Mouse (Mus musculus) MEL (cell line): ENCODE results near the gene Pea15a. TPM values are rescaled to one million over a fixed set of nuclear protein-coding genes. Genes with fewer than 3 reads are reported as not detected.

ENCODE experiments used
- DNase-seq: peaks from one replicate; pipeline ENCODE4 v3.0.0; 2011; ENCODE audit warnings: low read depth, low spot score
- H3K27ac ChIP-seq: 2 replicates; pipeline ENCODE4 v1.5.1; 2012; ENCODE audit warnings: low read depth, mild to moderate bottlenecking, control low read depth, low read length, moderate library complexity; ENCODE audit not compliant: control insufficient read depth
- H3K27me3 ChIP-seq, 2 experiments: fragments of 150-350 bp in 1 of 2; sonication (generic) in 1 of 2; 2 replicates each; pipeline ENCODE4 v1.6.1; 2012; ENCODE audit warnings: low read length in 2 of 2, mild to moderate bottlenecking in 2 of 2, improper control_type of control experiment in 1 of 2, moderate library complexity in 1 of 2; ENCODE audit not compliant: insufficient read depth in 2 of 2, control insufficient read depth in 1 of 2
- H3K36me3 ChIP-seq, 2 experiments: 2 replicates each; pipeline ENCODE4 v1.6.1; 2012 to 2014; ENCODE audit warnings: low read length in 2 of 2, improper control_type of control experiment in 1 of 2, inconsistent platforms in 1 of 2, mild to moderate bottlenecking in 1 of 2; ENCODE audit not compliant: insufficient read depth in 2 of 2, control insufficient read depth in 1 of 2
- H3K4me1 ChIP-seq, 2 experiments: fragments of 150-350 bp in 1 of 2; sonication (generic) in 1 of 2; 2 replicates each; pipeline ENCODE4 v1.6.1; 2012; ENCODE audit warnings: low read length in 2 of 2, improper control_type of control experiment in 1 of 2, mild to moderate bottlenecking in 1 of 2; ENCODE audit not compliant: insufficient read depth in 2 of 2, control insufficient read depth in 1 of 2
- H3K4me3 ChIP-seq, 2 experiments: fragments of 150-350 bp in 1 of 2; sonication (generic) in 1 of 2; 2 replicates each; pipeline ENCODE4 v1.5.1; 2012; ENCODE audit warnings: low read depth in 2 of 2, low read length in 2 of 2, mild to moderate bottlenecking in 2 of 2, moderate library complexity in 2 of 2, control low read depth in 1 of 2, improper control_type of control experiment in 1 of 2; ENCODE audit not compliant: control insufficient read depth in 1 of 2, insufficient read depth in 1 of 2
- H3K79me2 ChIP-seq: 2 replicates; pipeline ENCODE4 v1.6.1; 2012; ENCODE audit warnings: mild to moderate bottlenecking, low read length, moderate library complexity; ENCODE audit not compliant: control insufficient read depth, poor library complexity, insufficient read depth
- H3K9ac ChIP-seq: 2 replicates; pipeline ENCODE4 v1.6.1; 2012; ENCODE audit warnings: low read depth, mild to moderate bottlenecking, control low read depth, low read length, moderate library complexity; ENCODE audit not compliant: control insufficient read depth, poor library complexity, severe bottlenecking
- H3K9me3 ChIP-seq: fragments of 150-350 bp; sonication (generic); replicated peaks from 2 replicates; pipeline ENCODE4 v1.6.1; 2012; ENCODE audit warnings: mild to moderate bottlenecking, low read length, improper control_type of control experiment, moderate library complexity; ENCODE audit not compliant: insufficient read depth
- CHD1 ChIP-seq: IDR thresholded peaks from 2 replicates; pipeline ENCODE4 v1.6.1; 2012; ENCODE audit warnings: low read depth, mild to moderate bottlenecking, inconsistent platforms, low read length, improper control_type of control experiment
- CTCF ChIP-seq, 3 experiments: IDR thresholded peaks in 2 of 3; conservative IDR thresholded peaks in 1 of 3; 2 replicates each; pipeline ENCODE4 v1.5.1; 2011 to 2012; ENCODE audit warnings: low read length in 3 of 3, low read depth in 2 of 3, mild to moderate bottlenecking in 2 of 3, improper control_type of control experiment in 1 of 3, inconsistent platforms in 1 of 3, mixed read lengths in 1 of 3, moderate library complexity in 1 of 3; ENCODE audit not compliant: control insufficient read depth in 1 of 3, insufficient read depth in 1 of 3, poor library complexity in 1 of 3, severe bottlenecking in 1 of 3
- E2F4 ChIP-seq: IDR thresholded peaks from 2 replicates; pipeline ENCODE4 v1.6.1; 2011; ENCODE audit warnings: low read depth, low read length, improper control_type of control experiment, borderline replicate concordance
- EP300 ChIP-seq, 2 experiments: IDR thresholded peaks; 2 replicates each; pipeline ENCODE4 v1.6.1; 2011; ENCODE audit warnings: improper control_type of control experiment in 2 of 2, low read length in 2 of 2, low read depth in 1 of 2, mild to moderate bottlenecking in 1 of 2
- ETS1 ChIP-seq: IDR thresholded peaks from 2 replicates; pipeline ENCODE4 v1.6.1; 2012; ENCODE audit warnings: low read depth, mild to moderate bottlenecking, inconsistent platforms, low read length, improper control_type of control experiment, moderate library complexity
- HCFC1 ChIP-seq: IDR thresholded peaks from 2 replicates; pipeline ENCODE4 v1.6.1; 2012; ENCODE audit warnings: low read depth, mild to moderate bottlenecking, inconsistent platforms, low read length, improper control_type of control experiment, moderate library complexity
- JUND ChIP-seq: IDR thresholded peaks from 2 replicates; pipeline ENCODE4 v1.6.1; 2011; ENCODE audit warnings: low read depth, mild to moderate bottlenecking, improper control_type of control experiment, low read length
- MAX ChIP-seq: IDR thresholded peaks from 2 replicates; pipeline ENCODE4 v1.6.1; 2011; ENCODE audit warnings: low read length, improper control_type of control experiment
- MYB ChIP-seq: IDR thresholded peaks from 2 replicates; pipeline ENCODE4 v1.6.1; 2011; ENCODE audit warnings: mild to moderate bottlenecking, low read depth, low read length, improper control_type of control experiment
- NELFE ChIP-seq: IDR thresholded peaks from 2 replicates; pipeline ENCODE4 v1.6.1; 2011; ENCODE audit warnings: low read depth, low read length, improper control_type of control experiment
- POLR2A ChIP-seq, 2 experiments: IDR thresholded peaks; 2 replicates each; pipeline ENCODE4 v1.6.1; 2011 to 2012; ENCODE audit warnings: low read length in 2 of 2, mild to moderate bottlenecking in 2 of 2, control low read depth in 1 of 2, improper control_type of control experiment in 1 of 2, low read depth in 1 of 2, moderate library complexity in 1 of 2; ENCODE audit not compliant: control insufficient read depth in 1 of 2, insufficient read depth in 1 of 2, poor library complexity in 1 of 2
- POLR2AphosphoS2 ChIP-seq: IDR thresholded peaks from 2 replicates; pipeline ENCODE4 v1.6.1; 2011; ENCODE audit warnings: low read length, improper control_type of control experiment
- POLR2AphosphoS5 ChIP-seq: IDR thresholded peaks from 2 replicates; pipeline ENCODE4 v1.6.1; 2012; ENCODE audit warnings: low read depth, borderline replicate concordance, mild to moderate bottlenecking, inconsistent platforms, low read length, moderate library complexity, mixed read lengths
- RCOR1 ChIP-seq: IDR thresholded peaks from 2 replicates; pipeline ENCODE4 v1.6.1; 2012; ENCODE audit warnings: low read depth, mild to moderate bottlenecking, inconsistent platforms, low read length, improper control_type of control experiment
- SIN3A ChIP-seq: IDR thresholded peaks from 2 replicates; pipeline ENCODE4 v1.6.1; 2012; ENCODE audit warnings: low read length, improper control_type of control experiment, inconsistent platforms
- TAL1 ChIP-seq: IDR thresholded peaks from 2 replicates; pipeline ENCODE4 v1.6.1; 2012; ENCODE audit warnings: mild to moderate bottlenecking, inconsistent platforms, low read length, moderate library complexity, mixed read lengths
- TCF12 ChIP-seq: IDR thresholded peaks from 2 replicates; pipeline ENCODE4 v1.6.1; 2014; ENCODE audit warnings: low read depth, mild to moderate bottlenecking, inconsistent platforms, low read length, improper control_type of control experiment, moderate library complexity
- UBTF ChIP-seq: IDR thresholded peaks from 2 replicates; pipeline ENCODE4 v1.6.1; 2012; ENCODE audit warnings: low read depth, mild to moderate bottlenecking, inconsistent platforms, low read length, improper control_type of control experiment, moderate library complexity, borderline replicate concordance; ENCODE audit not compliant: insufficient read depth
- USF1 ChIP-seq: IDR thresholded peaks from 2 replicates; pipeline ENCODE4 v1.6.1; 2014; ENCODE audit warnings: low read depth, mild to moderate bottlenecking, inconsistent platforms, low read length, improper control_type of control experiment, moderate library complexity
- ZC3H11A ChIP-seq: IDR thresholded peaks from 2 replicates; pipeline ENCODE4 v1.6.1; 2012; ENCODE audit warnings: low read depth, mild to moderate bottlenecking, inconsistent platforms, low read length, improper control_type of control experiment
- ZKSCAN1 ChIP-seq: IDR thresholded peaks from 2 replicates; pipeline ENCODE4 v1.6.1; 2012; ENCODE audit warnings: low read depth, mild to moderate bottlenecking, inconsistent platforms, low read length, improper control_type of control experiment, moderate library complexity
- polyA plus RNA-seq, 2 experiments: library from polyadenylated mRNA; stranded (reverse) in 1 of 2; unstranded in 1 of 2; fragments of >175 nt in 1 of 2; fragments of >200 nt in 1 of 2; gene quantifications; 2 replicates each; pipeline versions ENCODE4 v1.2.1 to v1.2.4; 2012; ENCODE audit warnings: low replicate concordance in 2 of 2, low read depth in 1 of 2; ENCODE audit not compliant: insufficient read length in 2 of 2, insufficient read depth in 1 of 2, missing spikeins in 1 of 2
- total RNA-seq: library from RNA; depleted of rRNA; stranded (reverse); fragments of 300-350 nt; gene quantifications from 2 replicates; pipeline ENCODE4 v1.2.3, GENCODE M21; 2012

Pea15a gene
- total and polyA plus RNA-seq, 3 experiments, result 2.4 to 7.5 TPM; not detected in 1

DNA sequence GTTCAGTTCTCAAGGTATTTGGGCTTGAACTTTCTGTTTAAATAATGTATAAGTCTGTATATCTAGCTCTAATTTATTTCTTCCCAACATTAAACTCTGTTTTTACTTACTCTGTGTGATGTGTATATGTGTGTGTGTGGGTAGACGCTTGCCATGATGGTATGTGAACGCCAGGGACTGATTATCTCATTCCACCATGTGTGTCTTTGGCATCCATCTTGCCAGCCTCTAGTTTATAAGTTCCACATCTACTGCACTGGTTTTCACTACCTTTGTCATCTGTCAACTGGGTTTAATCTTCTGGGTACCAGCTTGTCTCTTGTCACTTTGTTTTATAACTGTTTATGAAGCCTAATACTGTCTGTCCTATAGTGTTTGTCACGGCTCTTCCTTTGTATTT, 51.1 kb downstream of the Pea15a start (continued):
- TF ChIP-seq EP300 (IDR thresholded peaks at IDR 0.05; ENCODE audit: low read depth in 1 of 2, low read length in 2 of 2), result no peak
- TF ChIP-seq UBTF, result no peak
- TF ChIP-seq MYB, result no peak
- TF ChIP-seq ZC3H11A, result no peak

- TF ChIP-seq SIN3A (no peak), JUND (no peak), RCOR1 (no peak), POLR2A (IDR thresholded peaks at IDR 0.05; ENCODE audit: control insufficient read depth in 1 of 2, insufficient read depth in 1 of 2, low read depth in 1 of 2, low read length in 2 of 2, poor library complexity in 1 of 2) (no peak), TCF12 (no peak), TAL1 (no peak), POLR2AphosphoS2 (no peak), USF1 (no peak), CTCF (IDR thresholded peaks at IDR 0.05 in 2 of 3, conservative IDR thresholded peaks at IDR 0.05 in 1 of 3; ENCODE audit: control insufficient read depth in 1 of 3, insufficient read depth in 1 of 3, low read depth in 2 of 3, low read length in 3 of 3, poor library complexity in 1 of 3, severe bottlenecking in 1 of 3) (no peak), CHD1 (no peak), ETS1 (no peak), UBTF (no peak), MAX (no peak), ZKSCAN1 (no peak), POLR2AphosphoS5 (no peak), NELFE (no peak), HCFC1 (no peak), E2F4 (no peak)
- no peaks in the 10 kb centered on the region for H3K9me3 ChIP-seq
- no peak overlapping the region for H3K9ac ChIP-seq
- H3K79me2 ChIP-seq, result peaks cover 17% of the 10 kb centered on the region
- DNase-seq, result no peak
- no peak overlapping the region for H3K27ac ChIP-seq
- peaks cover 3 to 7% of the 10 kb centered on the region in 2 experiments; a peak in 3 of 4 replicates for H3K4me1 ChIP-seq
- peaks cover 9 to 12% of the 10 kb centered on the region in 2 experiments for H3K36me3 ChIP-seq
- no peak overlapping the region for H3K4me3 ChIP-seq
- H3K27me3 ChIP-seq, result no peaks in the 10 kb centered on the region
These were observed 52.1 kb downstream of the Pea15a start for GRCm38 (mm10) chr1:172154536-172154935.
